Mouse (Mus musculus) liver, embryonic 15.5 days (tissue): Measurements from ENCODE around the gene Scel. TPM values are rescaled to one million over a fixed set of nuclear protein-coding genes. Genes with fewer than 3 reads are reported as not detected.

Source experiments
- ATAC-seq: fragments of 200-750 bp; cut with Nextera tagmentation; 2 replicates; pipeline ENCODE4 v1.8.0; 2017; ENCODE audit warnings: moderate number of reproducible peaks, mild to moderate bottlenecking, moderate library complexity; ENCODE audit not compliant: insufficient read depth
- H3K27ac ChIP-seq: fragments of 300-500 bp; sonication (generic); replicated peaks from 2 replicates; pipeline ENCODE4 v1.5.1; 2015; ENCODE audit warnings: mild to moderate bottlenecking, inconsistent platforms
- H3K27me3 ChIP-seq: fragments of 300-500 bp; sonication (generic); 2 replicates; pipeline ENCODE4 v1.6.1; 2015; ENCODE audit warnings: mild to moderate bottlenecking, inconsistent platforms
- H3K36me3 ChIP-seq: fragments of 300-500 bp; sonication (generic); replicated peaks from 2 replicates; pipeline ENCODE4 v1.6.1; 2015; ENCODE audit warnings: moderate library complexity, mild to moderate bottlenecking, inconsistent platforms
- H3K4me1 ChIP-seq: fragments of 300-500 bp; sonication (generic); replicated peaks from 2 replicates; pipeline ENCODE4 v1.6.1; 2015; ENCODE audit warnings: inconsistent platforms
- H3K4me2 ChIP-seq: fragments of 300-500 bp; sonication (generic); 2 replicates; pipeline ENCODE4 v1.6.1; 2015; ENCODE audit warnings: moderate library complexity, mild to moderate bottlenecking, inconsistent platforms
- H3K4me3 ChIP-seq: fragments of 300-500 bp; sonication (generic); replicated peaks from 2 replicates; pipeline ENCODE4 v1.5.1; 2015; ENCODE audit warnings: mild to moderate bottlenecking, inconsistent platforms
- H3K9ac ChIP-seq: fragments of 300-500 bp; sonication (generic); 2 replicates; pipeline ENCODE4 v1.6.1; 2015; ENCODE audit warnings: moderate library complexity, mild to moderate bottlenecking, inconsistent platforms
- H3K9me3 ChIP-seq: fragments of 300-500 bp; sonication (generic); replicated peaks from 2 replicates; pipeline ENCODE4 v1.6.1; 2016; ENCODE audit warnings: inconsistent platforms
- WGBS: fragments of 180-500 bp; shearing (Covaris S2); methylation state at CpG from one replicate; pipeline ENCODE4 v1.1.7; 2015; ENCODE audit warnings: mixed read lengths; ENCODE audit not compliant: insufficient replicate concordance; 5-methylcytosine and 5-hydroxymethylcytosine counted together
- microRNA-seq: library from miRNA; unstranded; fragments of <30 nt; microRNA quantifications from one replicate; pipeline ENCODE4, GENCODE M21; 2016
- polyA plus RNA-seq: library from polyadenylated mRNA; unstranded; fragments of >200 nt; fragmentation: Nextera tagmentation; extraction: Ambion mirVana; gene quantifications from 2 replicates; pipeline ENCODE4 v1.2.1, GENCODE M21; 2015

Scel gene
- polyA plus RNA-seq, 1 experiment from 2014 or later, result 0.14 TPM

- Histone ChIP-seq H3K4me1 (peaks cover 14% of the 10 kb centered on the region), H3K9me3 (no peaks in the 10 kb centered on the region), H3K27ac (no peak overlapping the region), H3K4me3 (no peak overlapping the region), H3K27me3 (peaks cover 42% of the 10 kb centered on the region), H3K4me2 (no peak overlapping the region), H3K36me3 (no peaks in the 10 kb centered on the region), H3K9ac (no peak overlapping the region)
- ATAC-seq, result no peak
- 37% methylated on average over 2 of the region's 2 CpGs for WGBS
Observed at GRCm38 (mm10) chr14:103651562-103651961, 138.4 kb downstream of the Scel start.

GRCm38 (mm10) chr14:103652524-103652923 lies 139.4 kb downstream of the Scel start:
- Histone ChIP-seq H3K27me3 (peaks cover 39% of the 10 kb centered on the region), H3K9me3 (no peaks in the 10 kb centered on the region), H3K4me1 (peaks cover 14% of the 10 kb centered on the region), H3K4me2 (no peak overlapping the region), H3K27ac (no peak overlapping the region), H3K9ac (no peak overlapping the region), H3K4me3 (no peak overlapping the region), H3K36me3 (no peaks in the 10 kb centered on the region)
- ATAC-seq, result no peak
- WGBS, result 65% methylated on average over 5 of the region's 5 CpGs

GRCm38 (mm10) chr14:103653800-103654199 lies 140.7 kb downstream of the Scel start:
- 46% methylated on average over 5 of the region's 5 CpGs for WGBS
- peaks cover 34% of the 10 kb centered on the region for H3K27me3 ChIP-seq
- no peak overlapping the region for H3K27ac ChIP-seq
- H3K9ac ChIP-seq, result no peak overlapping the region
- H3K4me2 ChIP-seq, result peak overlapping the region; percentile 13; the same call in 1 of the 2 replicates
- peaks cover 14% of the 10 kb centered on the region for H3K4me1 ChIP-seq
- ATAC-seq, result no peak
- H3K36me3 ChIP-seq, result no peaks in the 10 kb centered on the region
- H3K9me3 ChIP-seq, result no peaks in the 10 kb centered on the region
- H3K4me3 ChIP-seq, result no peak overlapping the region

- Histone ChIP-seq H3K4me1 (peaks cover 7% of the 10 kb centered on the region; the same call in 1 of the 2 replicates), H3K4me3 (no peak overlapping the region), H3K36me3 (no peaks in the 10 kb centered on the region), H3K27ac (no peak overlapping the region), H3K4me2 (no peak overlapping the region), H3K9me3 (no peaks in the 10 kb centered on the region), H3K9ac (no peak overlapping the region), H3K27me3 (peaks cover 18% of the 10 kb centered on the region)
- ATAC-seq, result no peak
- 60% methylated on average over 5 of the region's 5 CpGs for WGBS
Observed at GRCm38 (mm10) chr14:103655448-103655847, 142.3 kb downstream of the Scel start.

GRCm38 (mm10) chr14:103657876-103658275 lies 144.7 kb downstream of the Scel start:
- H3K27ac ChIP-seq, result no peak overlapping the region
- H3K27me3 ChIP-seq, result no peaks in the 10 kb centered on the region
- no peak overlapping the region for H3K4me3 ChIP-seq
- H3K4me2 ChIP-seq, result no peak overlapping the region
- no peaks in the 10 kb centered on the region for H3K4me1 ChIP-seq
- WGBS, result 43% methylated on average over 4 of the region's 4 CpGs
- no peak overlapping the region for H3K9ac ChIP-seq
- ATAC-seq, result no peak
- no peaks in the 10 kb centered on the region for H3K36me3 ChIP-seq
- no peaks in the 10 kb centered on the region for H3K9me3 ChIP-seq

Small RNA genes lying within 50 kb of the gene (microRNA-seq; reads per million reads assigned to microRNA genes)
- not detected for gene Gm22877

Other genes starting within 250 kb of the Scel start
- gene Mycbp2, start 166.5 kb upstream of the Scel start, polyA plus RNA-seq, result 6.4 and 7.2 TPM in 2 replicates
- 0.16 and 0.22 TPM in 2 replicates for gene Slain1, start 136.9 kb downstream of the Scel start, polyA plus RNA-seq